Mouse (Mus musculus): ENCODE results near the gene Gpa33. TPM values are rescaled to one million over a fixed set of nuclear protein-coding genes. Genes with fewer than 3 reads are reported as not detected.

The Gpa33 gene
- total and polyA plus RNA-seq, 3 experiments: 0.20 to 0.66 (median 0.38) TPM

DNA sequence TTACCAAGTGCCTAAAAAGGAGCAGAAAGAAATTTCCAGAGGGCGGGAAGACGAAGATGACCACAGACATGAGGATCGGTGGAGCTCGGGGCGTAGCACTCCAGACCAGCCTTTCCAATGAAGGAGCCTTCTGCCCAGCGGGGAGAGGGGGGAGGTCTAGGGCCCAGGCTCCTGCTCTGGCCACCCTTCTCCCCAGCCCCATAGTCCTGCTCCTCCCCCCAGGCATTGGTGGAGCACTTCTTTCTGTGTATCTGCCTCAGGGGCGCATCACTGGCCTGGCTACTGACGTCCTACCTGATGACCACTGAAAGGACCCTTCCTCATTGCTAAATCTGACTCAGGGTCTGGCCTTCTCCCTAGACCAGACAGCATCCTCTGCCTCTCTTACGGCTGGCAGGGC lies 35.1 kb downstream of the Gpa33 start:
- no peak for DNase-seq

GRCm38 (mm10) chr1:166167405-166167804 lies 37.4 kb downstream of the Gpa33 start:
- DNase-seq: no peak

DNA sequence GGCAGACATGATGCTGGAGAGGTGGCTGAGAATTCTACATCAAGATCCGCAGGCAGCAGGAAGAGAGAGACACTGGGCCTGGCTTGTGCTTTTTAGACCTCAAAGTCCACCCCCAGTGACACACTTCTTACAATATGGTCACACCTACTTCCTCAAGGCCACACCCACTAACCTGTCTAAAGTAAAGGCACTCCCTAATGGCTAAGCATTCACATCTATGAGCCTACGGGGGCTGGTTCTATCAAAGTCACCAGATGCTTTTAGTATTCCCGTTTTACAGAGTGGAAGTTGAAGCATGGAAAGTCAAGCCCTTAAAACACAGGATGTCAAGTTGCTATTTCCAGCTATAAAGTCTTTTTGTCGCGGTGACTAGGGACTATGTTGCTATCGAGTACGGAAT lies 38.0 kb downstream of the Gpa33 start:
- DNase-seq: no peak

DNA sequence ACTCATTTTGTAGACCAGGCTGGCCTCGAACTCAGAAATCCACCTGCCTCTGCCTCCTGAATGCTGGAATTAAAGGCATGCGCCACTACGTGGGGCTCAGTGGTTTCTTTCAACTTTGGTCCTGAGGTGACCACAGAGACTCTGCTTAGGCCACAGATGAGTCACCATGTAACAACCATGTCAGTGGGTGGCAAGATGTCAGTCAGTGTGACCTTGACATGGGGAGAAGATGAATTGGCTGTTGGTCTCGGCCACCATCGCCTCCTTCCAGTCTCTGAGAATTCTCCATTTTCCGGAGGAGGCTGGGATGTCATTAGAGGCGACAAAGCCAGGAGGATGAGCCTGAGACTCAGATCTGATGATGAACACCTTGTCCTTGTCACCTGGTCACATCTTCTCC lies 39.7 kb downstream of the Gpa33 start:
- DNase-seq: peak; percentile 51

GRCm38 (mm10) chr1:166170852-166171251 lies 40.8 kb downstream of the Gpa33 start:
- no peak for DNase-seq

DNA sequence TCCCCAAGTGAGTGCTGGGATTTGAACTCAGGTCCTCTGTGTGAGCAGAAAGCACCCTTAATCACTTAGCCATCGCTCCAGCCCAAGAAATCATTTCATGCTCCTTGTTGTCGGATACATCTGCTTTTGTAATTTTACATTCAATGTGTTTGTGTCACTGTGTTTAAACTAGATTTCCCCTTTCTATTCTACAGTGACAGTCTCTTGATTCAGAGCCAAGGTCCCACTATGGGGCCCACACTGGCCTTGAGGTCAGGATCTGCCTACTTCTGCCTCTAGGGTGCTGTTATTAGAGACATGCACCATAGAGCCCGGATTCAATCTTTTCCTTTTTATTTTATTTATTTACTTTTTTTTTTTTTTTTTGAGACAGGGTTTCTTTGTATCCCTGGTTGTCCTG lies 43.0 kb downstream of the Gpa33 start:
- peak; percentile 10 for DNase-seq

GRCm38 (mm10) chr1:166173621-166174020 lies 43.6 kb downstream of the Gpa33 start:
- DNase-seq: no peak

DNA sequence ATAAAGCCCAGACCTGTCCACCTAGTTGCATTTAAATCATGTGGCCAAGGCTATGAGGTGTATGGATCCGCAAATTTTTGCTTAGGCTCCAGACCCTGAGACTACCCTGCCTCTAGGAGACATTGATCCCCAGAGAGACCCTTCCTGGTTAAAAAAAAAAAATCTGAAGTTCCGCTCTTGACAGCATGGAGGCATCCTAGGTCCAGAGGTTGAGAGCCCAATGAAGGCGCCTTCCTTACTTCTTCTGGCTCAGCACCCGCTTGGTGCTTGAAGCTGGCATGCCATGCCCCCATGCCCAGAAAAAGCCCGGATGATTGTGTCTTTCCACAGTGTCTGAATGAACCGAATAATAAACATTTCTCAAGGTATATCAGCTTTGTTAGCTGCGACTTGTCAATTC lies 51.5 kb downstream of the Gpa33 start:
- DNase-seq: no peak

DNA sequence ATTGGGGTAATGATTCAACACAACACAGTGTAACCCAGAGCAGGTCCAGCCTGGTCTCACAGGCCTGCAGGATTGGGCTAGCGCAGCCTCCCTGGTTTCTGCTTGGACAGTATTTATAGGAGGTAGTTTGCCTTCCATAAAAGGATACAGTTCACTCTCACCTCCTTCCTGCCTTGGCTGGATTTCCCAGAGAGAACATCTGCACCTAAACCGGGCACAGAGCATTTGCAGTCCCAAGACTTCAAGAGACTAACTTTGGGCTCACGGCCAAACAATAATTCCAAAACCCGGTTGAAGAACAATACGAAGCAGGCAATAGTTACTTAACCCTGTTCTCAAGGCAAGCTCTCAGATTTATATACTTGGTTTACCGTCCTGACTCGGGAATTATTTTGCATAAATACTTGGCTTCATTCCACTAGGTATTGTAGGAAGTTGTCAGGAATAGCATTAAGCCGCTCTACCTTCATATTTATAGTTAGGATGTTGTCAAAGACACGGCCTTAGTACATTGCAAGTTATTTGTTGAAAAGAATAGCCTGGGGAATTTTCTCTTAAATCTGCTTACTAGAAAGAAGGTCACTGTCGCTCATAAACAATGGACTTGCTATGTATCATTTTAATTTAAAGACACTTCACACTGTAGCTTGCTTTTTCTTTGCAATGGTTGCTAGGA lies 53.1 kb downstream of the Gpa33 start:
- no peak for DNase-seq

DNA sequence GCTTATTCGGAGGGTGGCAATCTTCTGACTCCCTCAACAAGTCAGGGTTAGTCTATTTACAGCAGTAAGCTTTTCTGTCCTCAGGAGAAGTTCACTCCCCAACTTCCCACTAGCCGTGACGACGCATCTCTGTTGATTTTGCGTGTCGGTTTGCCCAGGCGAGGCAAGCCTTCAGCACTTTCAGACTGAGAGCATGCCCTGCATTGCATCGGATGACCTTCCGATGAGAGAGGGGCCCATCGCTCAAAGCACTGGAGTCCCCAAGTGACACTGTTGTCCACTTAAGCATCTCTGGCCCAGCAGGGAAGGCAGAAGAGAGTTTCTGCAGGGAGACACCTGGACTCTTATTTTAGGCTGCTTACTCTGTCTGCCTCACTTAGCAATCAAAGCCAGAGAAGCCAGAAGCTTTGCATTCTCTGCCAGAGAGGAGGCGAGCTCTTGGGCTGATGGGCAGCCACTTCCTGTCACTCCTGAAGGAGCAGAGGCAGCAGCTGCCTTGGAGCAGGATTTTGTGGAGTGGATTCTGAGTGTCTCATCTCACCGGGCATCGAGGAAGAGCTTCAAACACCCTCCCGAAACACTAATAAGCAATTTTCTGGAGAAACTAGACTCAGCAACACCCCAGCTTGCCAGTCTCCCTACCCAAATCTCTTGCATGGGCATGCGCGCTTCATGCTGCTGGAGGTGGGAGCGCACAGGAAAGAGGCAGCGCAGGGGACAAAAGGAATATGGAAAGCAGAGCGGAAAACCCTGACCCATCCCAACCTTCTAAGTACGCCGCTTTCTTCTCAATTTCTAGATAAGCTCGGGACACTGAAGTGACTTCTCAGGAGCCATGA lies 54.6 kb downstream of the Gpa33 start:
- no peak for DNase-seq

DNA sequence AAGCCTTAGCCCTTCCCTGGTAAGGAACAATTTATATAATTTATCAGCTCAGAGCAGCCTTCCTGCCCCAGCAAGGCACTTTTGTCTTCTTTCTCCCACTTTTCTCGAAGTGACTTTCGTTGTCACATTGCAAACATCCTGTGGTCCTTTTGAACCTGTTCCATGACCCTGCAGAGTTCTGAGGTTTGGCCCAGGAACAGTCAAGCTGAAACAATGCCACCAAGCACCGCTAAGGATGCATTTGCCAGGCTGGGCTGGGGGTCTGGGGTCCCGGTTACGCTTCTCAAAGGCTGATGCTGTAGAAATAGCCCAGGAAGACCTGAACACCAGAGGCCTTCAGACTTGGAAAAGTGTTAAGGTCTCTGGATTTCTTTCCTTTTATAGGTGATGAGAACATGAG lies 55.3 kb downstream of the Gpa33 start:
- DNase-seq: no peak

DNA sequence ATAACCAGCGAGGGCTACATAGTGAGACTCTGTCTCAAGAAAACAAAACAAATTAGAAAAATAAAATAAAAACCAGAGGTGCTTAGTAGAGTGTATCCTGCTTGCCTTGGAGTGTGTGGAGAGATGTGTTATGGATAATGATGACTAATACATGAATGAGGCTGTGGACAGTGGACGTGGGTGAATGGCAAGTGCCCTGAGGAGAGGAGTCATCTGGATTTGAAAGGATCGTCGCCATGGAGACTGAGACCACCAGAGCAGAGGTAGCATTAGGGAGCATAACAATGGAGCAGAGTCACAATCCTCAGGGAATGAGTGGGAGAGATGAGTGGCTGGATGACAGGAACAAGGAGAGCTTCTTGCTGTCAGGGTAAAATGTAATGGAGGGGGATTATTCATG lies 59.8 kb downstream of the Gpa33 start:
- no peak for DNase-seq

- no peak for DNase-seq
Observed at GRCm38 (mm10) chr1:166204171-166204570, 74.1 kb downstream of the Gpa33 start.

GRCm38 (mm10) chr1:166205159-166205558 lies 75.1 kb downstream of the Gpa33 start:
- DNase-seq: no peak

GRCm38 (mm10) chr1:166209371-166209770 lies 79.3 kb downstream of the Gpa33 start:
- no peak for DNase-seq

- DNase-seq: no peak
Observed at GRCm38 (mm10) chr1:166214181-166214580, 84.1 kb downstream of the Gpa33 start.

Other genes starting within 250 kb of the Gpa33 start
- 10 to 100 TPM; 13.1 to 14.0 TPM for gene Pou2f1, start 127.6 kb upstream of the Gpa33 start, total RNA-seq (2021)
- gene Pou2f1, start 127.6 kb upstream of the Gpa33 start, polyA plus RNA-seq (2012; rRNA removed): 15.5 and 22.9 TPM in 2 replicates
- under 1 TPM; 0.07 to 0.12 TPM for gene Dusp27, start 2.3 kb upstream of the Gpa33 start, total RNA-seq (2021)
- 0.03 and 0.10 TPM in 2 replicates for gene Dusp27, start 2.3 kb upstream of the Gpa33 start, polyA plus RNA-seq (2012; rRNA removed)
- gene Mael, start 108.5 kb downstream of the Gpa33 start, total RNA-seq (2021): not detected
- gene Mael, start 108.5 kb downstream of the Gpa33 start, polyA plus RNA-seq (2012; rRNA removed): not detected in 2 replicates
- 10 to 100 TPM in 1 of 2 experiments, 1 to 10 TPM in 1; 3.1 to 11.2 TPM for gene Ildr2, start 123.9 kb downstream of the Gpa33 start, total RNA-seq (2021)
- 2.0 and 3.6 TPM in 2 replicates for gene Ildr2, start 123.9 kb downstream of the Gpa33 start, polyA plus RNA-seq (2012; rRNA removed)
- 10 to 100 TPM; 16.6 to 19.3 TPM for gene Tada1, start 248.9 kb downstream of the Gpa33 start, total RNA-seq (2021)
- 7.3 and 11.1 TPM in 2 replicates for gene Tada1, start 248.9 kb downstream of the Gpa33 start, polyA plus RNA-seq (2012; rRNA removed)